Mouse (Mus musculus) leukemia stem cell, adult 10-12 weeks (primary cell): Measurements from ENCODE around the gene Irx4. TPM values are rescaled to one million over a fixed set of nuclear protein-coding genes. Genes with fewer than 3 reads are reported as not detected.

ENCODE experiments used
- polyA plus RNA-seq: library from polyadenylated mRNA; stranded (reverse); fragments of >175 nt; gene quantifications from 2 replicates; pipeline ENCODE4 v1.2.3, GENCODE M21; 2012; ENCODE audit warnings: low replicate concordance

The Irx4 gene
- polyA plus RNA-seq: 0.15 and 0.41 TPM in 2 replicates

DNA sequence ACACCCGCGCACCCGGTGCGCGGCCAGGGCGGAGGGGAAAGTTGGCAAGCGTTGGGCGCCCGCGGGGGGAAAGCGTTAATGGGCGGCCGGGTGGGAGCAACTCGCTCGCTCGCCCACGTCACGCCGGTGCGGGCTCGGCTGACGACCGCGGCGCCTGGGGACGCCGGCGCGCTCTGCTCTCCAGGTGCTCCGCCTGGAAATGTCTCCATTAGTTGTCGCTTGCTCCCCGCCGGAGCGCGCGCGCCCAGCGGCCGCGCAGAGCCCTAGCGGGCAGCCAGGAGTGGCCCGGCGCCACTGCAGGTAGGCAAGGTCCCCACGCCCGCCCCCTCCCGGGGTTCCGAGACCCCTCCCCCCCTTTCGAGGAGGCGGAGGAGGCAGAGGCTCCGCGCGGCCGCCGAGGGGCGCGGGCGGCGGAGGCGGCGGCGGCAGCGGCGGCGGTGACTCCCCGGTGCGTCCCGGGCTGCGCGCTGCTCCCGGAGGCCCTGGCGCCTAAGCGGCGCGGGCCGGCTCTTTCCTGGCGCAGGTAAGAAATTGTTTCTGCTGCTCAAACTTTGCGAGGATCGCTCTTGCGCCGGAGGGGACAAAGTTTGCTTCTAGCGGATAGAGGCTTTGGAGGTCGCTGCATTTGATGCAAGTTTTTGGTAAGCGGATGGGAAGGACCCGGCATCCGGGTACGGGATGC is at the start of gene Irx4:
TSS of gene Irx4 (plus strand) at position 126 of the 682 bp plus-strand sequence.

Other genes starting within 250 kb of the Irx4 start
- 64.4 and 89.0 TPM in 2 replicates for gene Mrpl36, start 68.0 kb downstream of the Irx4 start, polyA plus RNA-seq
- gene Ndufs6, start 68.1 kb downstream of the Irx4 start, polyA plus RNA-seq: 97.0 and 105 TPM in 2 replicates
- 41.9 and 65.7 TPM in 2 replicates for gene Lpcat1, start 206.7 kb downstream of the Irx4 start, polyA plus RNA-seq